Mouse (Mus musculus) spleen, postnatal 10 days (tissue): ENCODE results near the gene Mxra7.
"Not testable (repeated sequence)": the region's sequence is repeated elsewhere in the genome, so short reads cannot be mapped to it uniquely, and the experiment has no call there.

Source experiments
- DNase-seq, 2 experiments: peaks; one replicate each; pipeline ENCODE4 v3.0.0; 2021 to 2022; ENCODE audit warnings: low spot score in 2 of 2

Mxra7 gene

GRCm38 (mm10) chr11:116847187-116848085 is 19.6 kb upstream of the Mxra7 start:
- no peak for DNase-seq

GRCm38 (mm10) chr11:116846593-116847181 is 18.8 kb upstream of the Mxra7 start:
- DNase-seq: no peak

GRCm38 (mm10) chr11:116843261-116844233 is 15.7 kb upstream of the Mxra7 start, which contains the start of the genes Mettl23 and Jmjd6:
TSS of gene Mettl23 (plus strand) at chr11:116843278.
TSS of gene Jmjd6 (minus strand) at chr11:116843449.
- DNase-seq: peak; percentile 89 to 96

- DNase-seq: peak in 1 of 2 experiments; percentile 79
These were observed 14.8 kb upstream of the Mxra7 start for GRCm38 (mm10) chr11:116842531-116843260.

- no peak for DNase-seq
These were observed 12.9 kb upstream of the Mxra7 start for GRCm38 (mm10) chr11:116840748-116841147.

- DNase-seq: no peak
These were observed 11.8 kb upstream of the Mxra7 start for GRCm38 (mm10) chr11:116839601-116840000.

- DNase-seq: no peak
These were observed 11.1 kb upstream of the Mxra7 start for GRCm38 (mm10) chr11:116838936-116839335.

GRCm38 (mm10) chr11:116837441-116837840 is 9.6 kb upstream of the Mxra7 start:
- no peak for DNase-seq

- DNase-seq: no peak
These were observed 8.4 kb upstream of the Mxra7 start for GRCm38 (mm10) chr11:116836283-116836682.

GRCm38 (mm10) chr11:116834954-116835353 is 7.1 kb upstream of the Mxra7 start:
- no peak for DNase-seq

GRCm38 (mm10) chr11:116832172-116832685 is 4.4 kb upstream of the Mxra7 start:
- no peak for DNase-seq

GRCm38 (mm10) chr11:116826550-116827504 is 1.0 kb downstream of the Mxra7 start:
- no peak for DNase-seq

GRCm38 (mm10) chr11:116825230-116825629 is 2.6 kb downstream of the Mxra7 start:
- no peak for DNase-seq

- not testable (repeated sequence) for DNase-seq
These were observed 4.0 kb downstream of the Mxra7 start for GRCm38 (mm10) chr11:116823885-116824284.

GRCm38 (mm10) chr11:116823255-116823654 is 4.6 kb downstream of the Mxra7 start:
- DNase-seq: no peak

- no peak for DNase-seq
These were observed 5.2 kb downstream of the Mxra7 start for GRCm38 (mm10) chr11:116822626-116823025.

- DNase-seq: no peak
These were observed 5.6 kb downstream of the Mxra7 start for GRCm38 (mm10) chr11:116822215-116822614.

GRCm38 (mm10) chr11:116821057-116821940 is 6.5 kb downstream of the Mxra7 start:
- no peak for DNase-seq
